Comparison of ENCODE assay signal across 18 mouse cellular contexts in genomic region chr5:66203424-66203823, GRCm38 (mm10). TPM values are rescaled to one million over a fixed set of nuclear protein-coding genes. Genes with fewer than 3 reads are reported as not detected.
"Had no signal": no experiment of that assay in that cellular context is flagged by ENCODE, and none has a peak within 500 bp of the region (broad histone marks: within the 10 kb centered on the region; RNA-seq: fewer than 3 reads in every experiment).

No protein-coding gene starts in this region.

- H3K4me2 ChIP-seq: neural tube, embryonic 13.5 days; neural tube, embryonic 15.5 days; stomach, embryonic 15.5 days had no signal

- H3K27me3 ChIP-seq: neural tube, embryonic 13.5 days; neural tube, embryonic 15.5 days; stomach, embryonic 15.5 days had no signal

- H3K4me3 ChIP-seq: neural tube, embryonic 13.5 days; neural tube, embryonic 15.5 days; stomach, embryonic 15.5 days had no signal

- H3K27ac ChIP-seq: neural tube, embryonic 13.5 days; neural tube, embryonic 15.5 days; stomach, embryonic 15.5 days; stomach, postnatal 0 days had no signal

- DNase-seq: retina, postnatal 1 day; right cerebral cortex, adult 18-20 months; right cerebral cortex, postnatal 14 days; right cerebral cortex, postnatal 25 days; right cerebral cortex, postnatal 4 days; spleen, adult 18-20 months; thymus, adult 18-20 months; thymus, adult 2 months; thymus, postnatal 14 days; thymus, postnatal 25 days; thymus, postnatal 36 days; thymus, postnatal 4 days had no signal

- H3K9me3 ChIP-seq: neural tube, embryonic 13.5 days; neural tube, embryonic 15.5 days; stomach, embryonic 15.5 days had no signal

- H3K36me3 ChIP-seq: neural tube, embryonic 13.5 days; neural tube, embryonic 15.5 days; stomach, embryonic 15.5 days had no signal

- H3K9ac ChIP-seq: neural tube, embryonic 13.5 days; neural tube, embryonic 15.5 days; stomach, embryonic 15.5 days had no signal

- H3K4me1 ChIP-seq: neural tube, embryonic 13.5 days; neural tube, embryonic 15.5 days had no signal

RNA-seq across cellular contexts. Expression of gene Nsun7, which starts 56.3 kb away (rescaled TPM):
- total RNA-seq: neutrophil, adult 5-6 weeks had no signal
- polyA plus RNA-seq: small intestine, adult 2 months had no signal
